Mouse (Mus musculus): ENCODE measurements around the gene Pfdn6.

DNA sequence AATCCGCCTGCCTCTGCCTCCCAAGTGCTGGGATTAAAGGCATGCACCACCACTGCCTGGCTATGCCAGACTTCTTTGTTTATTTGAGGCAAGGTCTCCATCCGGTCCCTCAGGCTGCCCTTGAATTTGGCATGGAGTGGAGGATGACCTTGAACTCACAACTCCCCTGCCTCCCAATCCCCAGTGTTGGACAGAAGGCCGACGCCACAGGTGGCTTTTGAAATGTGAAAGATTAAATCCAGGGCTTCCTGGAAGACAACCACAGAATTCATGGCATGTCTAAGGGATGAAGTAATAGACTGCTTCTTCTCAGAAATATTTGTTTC lies 39.2 kb downstream of the Pfdn6 start:
- TF ChIP-seq POLR2A (IDR thresholded peaks at IDR 0.05; ENCODE audit: borderline replicate concordance, control insufficient read depth, low read depth, low read length), result no peak
- TF ChIP-seq CTCF (IDR thresholded peaks at IDR 0.05; ENCODE audit: control insufficient read depth, insufficient read depth, low read length), result no peak
